Mouse (Mus musculus) olfactory bulb, adult 2 months (tissue): ENCODE measurements around the gene Pla2g1b. TPM values are rescaled to one million over a fixed set of nuclear protein-coding genes. Genes with fewer than 3 reads are reported as not detected.

Experiments
- H3K27ac ChIP-seq: fragments of 200-500 bp; 2 replicates; pipeline ENCODE4 v1.5.1; 2012; ENCODE audit warnings: low read depth, low read length; ENCODE audit not compliant: insufficient read depth
- H3K4me1 ChIP-seq: fragments of 200-500 bp; 2 replicates; pipeline ENCODE4 v1.6.1; 2012; ENCODE audit warnings: low read length; ENCODE audit not compliant: control insufficient read depth, insufficient read depth
- H3K4me3 ChIP-seq: fragments of 200-500 bp; 2 replicates; pipeline ENCODE4 v1.5.1; 2012; ENCODE audit warnings: mild to moderate bottlenecking, low read depth, low read length, moderate library complexity; ENCODE audit not compliant: insufficient read depth
- CTCF ChIP-seq: fragments of 200-500 bp; IDR thresholded peaks from 2 replicates; pipeline ENCODE4 v1.5.1; 2012; ENCODE audit warnings: low read depth, mild to moderate bottlenecking, low read length, moderate library complexity; ENCODE audit not compliant: insufficient read depth
- POLR2A ChIP-seq: fragments of 200-500 bp; IDR thresholded peaks from 2 replicates; pipeline ENCODE4 v1.6.1; 2012; ENCODE audit warnings: mild to moderate bottlenecking, low read depth, low read length, moderate library complexity; ENCODE audit not compliant: insufficient read depth
- WGBS: fragments of 180-500 bp; shearing (Covaris S2); methylation state at CpG from one replicate; pipeline ENCODE4 v1.1.7; 2018; 5-methylcytosine and 5-hydroxymethylcytosine counted together
- polyA plus RNA-seq: library from polyadenylated mRNA; stranded (reverse); fragments of >200 nt; gene quantifications from 2 replicates; pipeline ENCODE4 v1.2.4, GENCODE M21; 2012; ENCODE audit warnings: low replicate concordance; ENCODE audit not compliant: missing spikeins, insufficient read depth, insufficient read length

Pla2g1b gene
- polyA plus RNA-seq: not detected in 2 replicates

DNA sequence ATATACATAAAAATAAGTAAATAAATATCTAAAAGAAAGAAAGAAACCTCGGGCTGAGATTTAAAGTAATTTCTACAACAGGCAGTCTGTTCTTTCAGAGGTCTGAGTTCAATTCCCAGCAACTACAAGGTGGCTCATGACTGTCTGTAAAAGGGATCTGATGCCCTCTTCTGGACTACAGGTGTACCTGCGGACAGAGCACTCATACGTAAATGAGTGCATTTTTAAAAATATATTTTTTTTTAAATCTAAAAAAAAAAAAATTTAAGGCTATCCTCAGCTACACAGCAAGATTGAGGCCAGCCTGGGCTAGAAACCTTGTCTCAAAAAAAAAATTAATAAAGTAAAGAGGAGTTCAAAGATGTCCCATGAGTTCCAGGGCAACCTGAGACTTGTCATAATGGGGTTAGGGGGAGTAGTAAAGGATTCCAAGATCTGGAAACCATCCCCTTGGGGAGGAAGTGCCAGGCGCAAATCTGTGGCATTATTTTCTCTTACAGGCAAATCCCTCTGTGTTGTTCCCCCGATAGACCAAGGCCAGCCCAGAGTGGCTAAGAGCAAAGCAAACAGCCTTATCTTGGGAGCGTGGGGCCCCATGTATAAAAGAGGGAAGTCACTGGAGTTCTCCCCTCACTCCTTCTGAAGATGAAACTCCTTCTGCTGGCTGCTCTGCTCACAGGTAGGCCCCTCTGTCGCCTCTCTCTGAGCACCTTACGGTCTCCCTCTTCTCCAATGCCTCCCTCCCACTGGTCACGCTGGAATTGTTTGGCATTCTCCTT lies at the start of gene Pla2g1b:
TSS of gene Pla2g1b (plus strand) at position 621 of the 779 bp plus-strand sequence.
- TF ChIP-seq CTCF (no peak), POLR2A (no peak)
- H3K4me3 ChIP-seq: no peak within 1 kb of the TSS
- 0 out of 2 replicates have a peak, but pooled peaks cover 3% of the 10 kb centered on the region for H3K4me1 ChIP-seq
- WGBS: 62% methylated on average over 9 of the region's 9 CpGs
- no peak within 1 kb of the TSS for H3K27ac ChIP-seq

GRCm38 (mm10) chr5:115428831-115429358 lies 37.2 kb upstream of the Pla2g1b start:
- TF ChIP-seq POLR2A (no peak), CTCF (no peak)
- WGBS: 4% methylated on average over 20 of the region's 20 CpGs
- Histone ChIP-seq H3K4me1 (peaks cover 28% of the 10 kb centered on the region), H3K4me3 (peak overlapping the region; percentile 92), H3K27ac (no peak overlapping the region)

GRCm38 (mm10) chr5:115429359-115430186 lies 36.5 kb upstream of the Pla2g1b start, which contains the start of gene Msi1:
Gene Msi1 (plus strand): TSS chr5:115429599.
- TF ChIP-seq POLR2A (0 out of 2 replicates have a peak, but pooled peaks have one; percentile 15), CTCF (no peak)
- no peak within 1 kb of the TSS; the same call in 1 of the 2 replicates for H3K27ac ChIP-seq
- H3K4me3 ChIP-seq: peak within 1 kb of the TSS; percentile 92
- 4% methylated on average over 103 of the region's 117 CpGs for WGBS
- H3K4me1 ChIP-seq: peaks cover 29% of the 10 kb centered on the region

- WGBS: 2% methylated on average over 69 of the region's 73 CpGs
- H3K4me1 ChIP-seq: peaks cover 37% of the 10 kb centered on the region
- peak overlapping the region; percentile 92 for H3K4me3 ChIP-seq
- peak overlapping the region; percentile 32; the same call in 1 of the 2 replicates for H3K27ac ChIP-seq
- TF ChIP-seq CTCF: no peak
Observed at GRCm38 (mm10) chr5:115430187-115430960, 35.7 kb upstream of the Pla2g1b start.

GRCm38 (mm10) chr5:115431061-115431897 lies 34.8 kb upstream of the Pla2g1b start:
- Histone ChIP-seq H3K4me3 (peak overlapping the region; percentile 92), H3K27ac (peak overlapping the region; percentile 5; the same call in 1 of the 2 replicates), H3K4me1 (peaks cover 46% of the 10 kb centered on the region)
- WGBS: 13% methylated on average over 14 of the region's 14 CpGs
- no peak for TF ChIP-seq POLR2A
- peak; percentile 24; the same call in 1 of the 2 replicates for TF ChIP-seq CTCF

DNA sequence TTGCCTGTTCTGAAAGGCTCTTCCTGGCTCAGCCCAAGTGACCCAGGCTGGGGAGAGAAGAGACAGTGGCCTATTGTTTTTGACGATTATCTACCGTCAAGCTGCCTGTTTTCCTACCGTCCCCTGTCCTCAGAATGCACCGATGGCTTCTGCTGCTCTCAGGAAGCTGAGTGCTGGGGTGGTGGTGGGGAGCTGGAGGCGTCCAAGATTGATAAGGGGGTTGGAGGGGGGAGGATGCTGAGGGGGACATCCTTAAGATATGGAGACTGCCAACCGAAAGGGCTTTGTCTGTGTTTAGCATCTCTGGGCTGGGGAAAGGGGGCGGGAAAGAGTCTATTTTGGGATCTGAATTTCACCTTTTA lies 34.2 kb upstream of the Pla2g1b start:
- H3K27ac ChIP-seq: peak overlapping the region; percentile 5; the same call in 1 of the 2 replicates
- TF ChIP-seq POLR2A (no peak), CTCF (no peak)
- H3K4me1 ChIP-seq: peaks cover 48% of the 10 kb centered on the region
- 9% methylated on average over 7 of the region's 7 CpGs for WGBS
- peak overlapping the region; percentile 13; the same call in 1 of the 2 replicates for H3K4me3 ChIP-seq

DNA sequence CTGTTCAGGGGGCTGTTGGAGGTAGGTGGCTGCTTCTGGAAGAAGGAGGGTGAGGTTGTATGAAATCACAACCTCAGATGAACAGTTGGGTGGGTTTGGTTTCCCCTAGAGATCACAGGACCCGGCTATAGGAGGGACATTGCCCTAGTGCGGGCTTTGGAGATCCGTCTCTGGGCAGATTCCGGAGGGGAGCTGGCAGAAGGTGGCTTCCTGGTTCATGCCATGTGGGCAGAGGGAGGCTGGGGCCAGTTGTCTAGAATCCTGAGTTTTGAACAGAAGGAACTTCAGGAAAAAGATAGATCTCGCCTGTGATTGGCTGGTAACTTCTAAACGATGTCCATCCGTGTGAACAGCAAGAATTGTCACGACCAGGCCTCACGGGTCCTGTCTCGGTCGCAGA lies 33.7 kb upstream of the Pla2g1b start:
- H3K4me3 ChIP-seq: no peak overlapping the region

DNA sequence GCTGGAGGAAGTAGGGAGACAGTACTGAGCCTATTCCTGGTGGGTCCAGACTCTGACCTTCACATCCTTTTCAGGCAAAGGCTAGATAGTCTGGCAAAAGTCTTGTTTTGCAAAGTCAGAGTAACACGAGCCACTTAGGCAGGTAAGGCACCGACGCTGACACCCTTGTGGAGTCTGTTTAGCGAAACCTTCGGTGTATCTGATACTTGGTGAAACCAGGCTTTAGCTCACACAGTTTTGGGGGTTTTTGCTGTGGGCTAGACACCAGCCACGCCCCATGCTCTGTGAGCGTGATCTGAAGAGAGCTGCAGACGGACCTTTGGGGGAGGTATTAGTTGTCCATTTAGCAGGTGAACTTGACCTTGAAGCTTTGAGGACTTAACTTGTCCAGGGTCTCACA lies 32.9 kb upstream of the Pla2g1b start:
- WGBS: 78% methylated on average over 8 of the region's 8 CpGs
- Histone ChIP-seq H3K4me1 (peaks cover 56% of the 10 kb centered on the region), H3K4me3 (no peak overlapping the region), H3K27ac (no peak overlapping the region)
- TF ChIP-seq POLR2A (no peak), CTCF (no peak)

More for the DNA sequence above, 33.7 kb upstream of the Pla2g1b start:
- TF ChIP-seq POLR2A (no peak), CTCF (no peak)
- H3K27ac ChIP-seq: no peak overlapping the region; the same call in 1 of the 2 replicates
- H3K4me1 ChIP-seq: peaks cover 50% of the 10 kb centered on the region
- 72% methylated on average over 11 of the region's 11 CpGs for WGBS
